Mouse (Mus musculus) frontal cortex, postnatal 14 days (tissue): ENCODE measurements at regions not wholly inside any gene's neighbourhood (a gene's known extent, or its start where the extent isn't known, plus 50 kb on each side); places are given as distances from the start of the nearest gene placed in this dataset.

Experiments
- DNase-seq, 2 experiments: peaks; one replicate each; pipeline ENCODE4 v3.0.0; 2022; ENCODE audit warnings: low spot score in 2 of 2

- peak in 1 of 2 experiments; percentile 19 for DNase-seq
These were observed 120.3 kb downstream of the Etnk1 start for GRCm38 (mm10) chr6:143287322-143287721.

- peak; percentile 41 to 45 for DNase-seq
These were observed 121.6 kb downstream of the Etnk1 start for GRCm38 (mm10) chr6:143288491-143289130.

- no peak for DNase-seq
These were observed 126.6 kb downstream of the Etnk1 start for GRCm38 (mm10) chr6:143293648-143294047.

- DNase-seq, result no peak
These were observed 131.4 kb downstream of the Etnk1 start for GRCm38 (mm10) chr6:143298391-143298790.

GRCm38 (mm10) chr6:143301414-143301813 is 134.4 kb downstream of the Etnk1 start:
- DNase-seq, result no peak

GRCm38 (mm10) chr6:143307327-143307726 is 140.3 kb downstream of the Etnk1 start:
- DNase-seq, result no peak

- DNase-seq, result no peak
These were observed 148.8 kb downstream of the Etnk1 start for GRCm38 (mm10) chr6:143315859-143316258.

GRCm38 (mm10) chr6:143320426-143320825 is 153.4 kb downstream of the Etnk1 start:
- DNase-seq, result no peak

GRCm38 (mm10) chr6:143324636-143325035 is 157.6 kb downstream of the Etnk1 start:
- DNase-seq, result no peak

- DNase-seq, result no peak
These were observed 160.1 kb downstream of the Etnk1 start for GRCm38 (mm10) chr6:143326956-143327722.

- DNase-seq, result no peak
These were observed 160.8 kb downstream of the Etnk1 start for GRCm38 (mm10) chr6:143327788-143328187.

GRCm38 (mm10) chr6:143328202-143328601 is 161.2 kb downstream of the Etnk1 start:
- no peak for DNase-seq

- no peak for DNase-seq
These were observed 162.1 kb downstream of the Etnk1 start for GRCm38 (mm10) chr6:143329096-143329495.

GRCm38 (mm10) chr6:143333493-143333892 is 166.5 kb downstream of the Etnk1 start:
- no peak for DNase-seq

- no peak for DNase-seq
These were observed 169.6 kb downstream of the Etnk1 start for GRCm38 (mm10) chr6:143336574-143336973.

GRCm38 (mm10) chr6:143349000-143349399 is 182.0 kb downstream of the Etnk1 start:
- DNase-seq, result no peak

- DNase-seq, result no peak
These were observed 192.5 kb downstream of the Etnk1 start for GRCm38 (mm10) chr6:143359320-143360032.

GRCm38 (mm10) chr6:143361149-143361725 is 194.2 kb downstream of the Etnk1 start:
- no peak for DNase-seq

GRCm38 (mm10) chr6:143361963-143362362 is 194.9 kb downstream of the Etnk1 start:
- DNase-seq, result no peak

GRCm38 (mm10) chr6:143365840-143366239 is 198.8 kb downstream of the Etnk1 start:
- DNase-seq, result no peak

- DNase-seq, result no peak
These were observed 200.8 kb downstream of the Etnk1 start for GRCm38 (mm10) chr6:143367804-143368203.

GRCm38 (mm10) chr6:143368646-143369045 is 201.6 kb downstream of the Etnk1 start:
- no peak for DNase-seq
